Mouse (Mus musculus) forebrain, embryonic 12.5 days (tissue): Measurements from ENCODE around the gene Spdya. TPM values are rescaled to one million over a fixed set of nuclear protein-coding genes. Genes with fewer than 3 reads are reported as not detected.
"Not testable (repeated sequence)": the region's sequence is repeated elsewhere in the genome, so short reads cannot be mapped to it uniquely, and the experiment has no call there.

Experiments
- ATAC-seq: fragments of 200-750 bp; cut with Nextera tagmentation; 2 replicates; pipeline ENCODE4 v1.8.0; 2017; ENCODE audit warnings: moderate TSS enrichment; ENCODE audit not compliant: low FRiP score
- H3K27ac ChIP-seq: fragments of 300-500 bp; sonication (generic); 2 replicates; pipeline ENCODE4 v1.5.1; 2016; ENCODE audit warnings: mild to moderate bottlenecking
- H3K27me3 ChIP-seq: fragments of 300-500 bp; sonication (generic); 2 replicates; pipeline ENCODE4 v1.6.1; 2016; ENCODE audit warnings: mild to moderate bottlenecking
- H3K36me3 ChIP-seq: fragments of 300-500 bp; sonication (generic); replicated peaks from 2 replicates; pipeline ENCODE4 v1.6.1; 2016; ENCODE audit warnings: mild to moderate bottlenecking
- H3K4me1 ChIP-seq: fragments of 300-500 bp; sonication (generic); 2 replicates; pipeline ENCODE4 v1.6.1; 2016
- H3K4me2 ChIP-seq: fragments of 300-500 bp; sonication (generic); 2 replicates; pipeline ENCODE4 v1.6.1; 2016; ENCODE audit warnings: mild to moderate bottlenecking, moderate library complexity
- H3K4me3 ChIP-seq: fragments of 300-500 bp; sonication (generic); replicated peaks from 2 replicates; pipeline ENCODE4 v1.5.1; 2016; ENCODE audit warnings: mild to moderate bottlenecking
- H3K9ac ChIP-seq: fragments of 300-500 bp; sonication (generic); 2 replicates; pipeline ENCODE4 v1.6.1; 2016; ENCODE audit warnings: mild to moderate bottlenecking
- H3K9me3 ChIP-seq: fragments of 300-500 bp; sonication (generic); 2 replicates; pipeline ENCODE4 v1.6.1; 2016
- WGBS: fragments of 180-500 bp; shearing (Covaris S2); methylation state at CpG from one replicate; pipeline ENCODE4 v1.1.7; 2016; 5-methylcytosine and 5-hydroxymethylcytosine counted together
- polyA plus RNA-seq: library from polyadenylated mRNA; unstranded; fragments of >200 nt; fragmentation: Nextera tagmentation; extraction: Ambion mirVana; gene quantifications from 2 replicates; pipeline ENCODE4 v1.2.1, GENCODE M21; 2016

The Spdya gene
- polyA plus RNA-seq, 1 experiment from 2014 or later: 1.3 TPM

- WGBS: 88% methylated on average over 5 of the region's 5 CpGs
- not testable (repeated sequence) for H3K4me1 ChIP-seq, H3K4me3 ChIP-seq, H3K4me2 ChIP-seq, H3K9me3 ChIP-seq, ATAC-seq, H3K27me3 ChIP-seq, H3K9ac ChIP-seq, H3K27ac ChIP-seq
- peaks cover 85% of the 10 kb centered on the region for H3K36me3 ChIP-seq
These were observed 87.2 kb downstream of the Spdya start for GRCm38 (mm10) chr17:71639056-71639455.

Other genes starting within 250 kb of the Spdya start
- 5.5 and 6.1 TPM in 2 replicates for gene Emilin2, start 240.1 kb upstream of the Spdya start, polyA plus RNA-seq
- gene Gm4707, start 92.1 kb upstream of the Spdya start, polyA plus RNA-seq: 5.3 and 6.3 TPM in 2 replicates
- 82.2 and 89.3 TPM in 2 replicates for gene Smchd1, start 76.7 kb upstream of the Spdya start, polyA plus RNA-seq
- gene Ndc80, start 25.2 kb upstream of the Spdya start, polyA plus RNA-seq: 55.6 and 62.5 TPM in 2 replicates
- gene Wdr43, start 63.8 kb downstream of the Spdya start, polyA plus RNA-seq: 79.9 and 80.0 TPM in 2 replicates
- gene Togaram2, start 121.2 kb downstream of the Spdya start, polyA plus RNA-seq: 0.15 and 0.29 TPM in 2 replicates
- not detected in 2 replicates for gene Pcare, start 200.8 kb downstream of the Spdya start, polyA plus RNA-seq
- 7.6 and 8.9 TPM in 2 replicates for gene Clip4, start 216.4 kb downstream of the Spdya start, polyA plus RNA-seq